Comparison of ENCODE assay signal across 24 mouse cellular contexts in genomic region chr9:20966747-20967146, GRCm38 (mm10). TPM values are rescaled to one million over a fixed set of nuclear protein-coding genes. Genes with fewer than 3 reads are reported as not detected.
DNase-seq lines count a peak whose midpoint lies in the region; ATAC-seq lines count a peak whose summit lies in the region.
"Had no signal": no experiment of that assay in that cellular context is flagged by ENCODE, and none has a peak within 500 bp of the region (broad histone marks: within the 10 kb centered on the region; RNA-seq: fewer than 3 reads in every experiment).

No protein-coding gene starts in this region.

- no peaks in the 10 kb centered on the region for H3K9me3 ChIP-seq in forebrain, embryonic 16.5 days (ENCODE audit: control insufficient read depth, low read length)
- H3K9me3 ChIP-seq in forebrain, embryonic 15.5 days: no peaks in the 10 kb centered on the region
- no peaks in the 10 kb centered on the region for H3K9me3 ChIP-seq in midbrain, embryonic 11.5 days (ENCODE audit: control insufficient read depth, low read length)
- no peaks in the 10 kb centered on the region for H3K9me3 ChIP-seq in midbrain, embryonic 16.5 days (replicated peaks; ENCODE audit: control insufficient read depth, low read length, poor library complexity, severe bottlenecking)
- H3K9me3 ChIP-seq: forebrain, embryonic 13.5 days; heart, embryonic 13.5 days; hindbrain, embryonic 10.5 days; hindbrain, embryonic 15.5 days; kidney, embryonic 15.5 days; midbrain, embryonic 12.5 days had no signal

- no peak overlapping the region for H3K27ac ChIP-seq in forebrain, embryonic 16.5 days (ENCODE audit: low read length)
- no peak overlapping the region for H3K27ac ChIP-seq in forebrain, embryonic 15.5 days (replicated peaks)
- H3K27ac ChIP-seq in midbrain, embryonic 11.5 days (ENCODE audit: low read depth, low read length): no peak overlapping the region
- no peak overlapping the region for H3K27ac ChIP-seq in midbrain, embryonic 16.5 days (ENCODE audit: low read length)
- H3K27ac ChIP-seq: forebrain, embryonic 13.5 days; gastrocnemius, adult 2 months; heart, adult 2 months; heart, embryonic 13.5 days; hindbrain, embryonic 10.5 days; hindbrain, embryonic 15.5 days; kidney, embryonic 15.5 days; midbrain, embryonic 12.5 days had no signal

- H3K9ac ChIP-seq in forebrain, embryonic 16.5 days (replicated peaks; ENCODE audit: low read depth, low read length): 0 out of 2 replicates have a peak overlapping the region, but pooled peaks have one; percentile 12
- H3K9ac ChIP-seq in forebrain, embryonic 15.5 days (replicated peaks): no peak overlapping the region
- H3K9ac ChIP-seq in midbrain, embryonic 11.5 days (ENCODE audit: low read length): no peak overlapping the region
- H3K9ac ChIP-seq in midbrain, embryonic 16.5 days (ENCODE audit: low read depth, low read length): no peak overlapping the region
- H3K9ac ChIP-seq: forebrain, embryonic 13.5 days; heart, embryonic 13.5 days; hindbrain, embryonic 15.5 days; kidney, embryonic 15.5 days; midbrain, embryonic 12.5 days had no signal

- H3K27me3 ChIP-seq in forebrain, embryonic 16.5 days (replicated peaks; ENCODE audit: control insufficient read depth, insufficient read depth, low read length): no peaks in the 10 kb centered on the region
- no peaks in the 10 kb centered on the region for H3K27me3 ChIP-seq in forebrain, embryonic 15.5 days
- no peaks in the 10 kb centered on the region for H3K27me3 ChIP-seq in midbrain, embryonic 11.5 days (ENCODE audit: control insufficient read depth, insufficient read depth, low read length)
- H3K27me3 ChIP-seq in midbrain, embryonic 16.5 days (ENCODE audit: control insufficient read depth, insufficient read depth, low read depth, low read length): no peaks in the 10 kb centered on the region
- H3K27me3 ChIP-seq: forebrain, embryonic 13.5 days; heart, embryonic 13.5 days; hindbrain, embryonic 15.5 days; kidney, embryonic 15.5 days; midbrain, embryonic 12.5 days; Patski had no signal

- no peaks in the 10 kb centered on the region for H3K36me3 ChIP-seq in forebrain, embryonic 16.5 days (ENCODE audit: control insufficient read depth, insufficient read depth)
- no peaks in the 10 kb centered on the region; the same call in 1 of the 2 replicates for H3K36me3 ChIP-seq in forebrain, embryonic 15.5 days
- no peaks in the 10 kb centered on the region for H3K36me3 ChIP-seq in midbrain, embryonic 11.5 days (ENCODE audit: control insufficient read depth, insufficient read depth, low read length)
- H3K36me3 ChIP-seq in midbrain, embryonic 16.5 days (ENCODE audit: control insufficient read depth, insufficient read depth, low read length): no peaks in the 10 kb centered on the region

- peak; percentile 2 for DNase-seq in midbrain, embryonic 11.5 days (ENCODE audit: low spot score, missing footprints)
- DNase-seq in testis, postnatal 10 days (ENCODE audit: low spot score): no peak
- no peak for DNase-seq in spleen, adult 18-20 months
- DNase-seq: adrenal gland, postnatal 25 days; cerebellum, adult 8-10 months; cerebellum, postnatal 25 days; gastrocnemius, adult 2 months; gastrocnemius, postnatal 36 days; heart, adult 2 months; heart, postnatal 10 days; kidney, adult 18-20 months; kidney, postnatal 25 days; lung, postnatal 4 days had no signal

- H3K4me3 ChIP-seq in forebrain, embryonic 16.5 days (replicated peaks; ENCODE audit: low read length): no peak overlapping the region
- H3K4me3 ChIP-seq in forebrain, embryonic 15.5 days: no peak overlapping the region
- no peak overlapping the region for H3K4me3 ChIP-seq in midbrain, embryonic 11.5 days (ENCODE audit: low read depth, low read length)
- H3K4me3 ChIP-seq in midbrain, embryonic 16.5 days (ENCODE audit: low read depth, low read length): no peak overlapping the region
- H3K4me3 ChIP-seq: forebrain, embryonic 13.5 days; gastrocnemius, adult 2 months; heart, adult 2 months; heart, embryonic 13.5 days; hindbrain, embryonic 10.5 days; hindbrain, embryonic 15.5 days; kidney, embryonic 15.5 days; midbrain, embryonic 12.5 days had no signal

- ATAC-seq in forebrain, embryonic 16.5 days: no peak
- no peak for ATAC-seq in forebrain, embryonic 15.5 days (replicated peaks)
- ATAC-seq in midbrain, embryonic 11.5 days (ENCODE audit: low FRiP score): no peak
- no peak for ATAC-seq in midbrain, embryonic 16.5 days
- peak; percentile 60 for ATAC-seq in megakaryocyte, adult 5-6 weeks (ENCODE audit: poor library complexity, severe bottlenecking)
- ATAC-seq: forebrain, embryonic 13.5 days; Patski had no signal

- H3K4me1 ChIP-seq in forebrain, embryonic 16.5 days (replicated peaks; ENCODE audit: control insufficient read depth, insufficient read depth, low read length): no peaks in the 10 kb centered on the region
- H3K4me1 ChIP-seq in forebrain, embryonic 15.5 days: no peaks in the 10 kb centered on the region
- H3K4me1 ChIP-seq in midbrain, embryonic 11.5 days (ENCODE audit: control insufficient read depth, insufficient read depth, low read length): no peaks in the 10 kb centered on the region
- no peaks in the 10 kb centered on the region for H3K4me1 ChIP-seq in midbrain, embryonic 16.5 days (ENCODE audit: control insufficient read depth, insufficient read depth, low read length)
- H3K4me1 ChIP-seq: forebrain, embryonic 13.5 days; hindbrain, embryonic 15.5 days had no signal

- 83% methylated on average over 5 of the region's 5 CpGs for WGBS in forebrain, embryonic 16.5 days
- 79% methylated on average over 5 of the region's 5 CpGs for WGBS in forebrain, embryonic 15.5 days
- WGBS in midbrain, embryonic 11.5 days: 78% methylated on average over 5 of the region's 5 CpGs
- WGBS in midbrain, embryonic 16.5 days: 77% methylated on average over 5 of the region's 5 CpGs

- H3K4me2 ChIP-seq in forebrain, embryonic 16.5 days (ENCODE audit: low read length): no peak overlapping the region
- no peak overlapping the region for H3K4me2 ChIP-seq in forebrain, embryonic 15.5 days (replicated peaks)
- no peak overlapping the region for H3K4me2 ChIP-seq in midbrain, embryonic 11.5 days
- no peak overlapping the region for H3K4me2 ChIP-seq in midbrain, embryonic 16.5 days (ENCODE audit: low read length)
- H3K4me2 ChIP-seq: forebrain, embryonic 13.5 days; heart, embryonic 13.5 days; hindbrain, embryonic 15.5 days; kidney, embryonic 15.5 days; midbrain, embryonic 12.5 days had no signal

RNA-seq across cellular contexts. Expression of gene Dnmt1, which starts 7.1 kb away (rescaled TPM):
- 85.3 and 88.9 TPM in 2 replicates for polyA plus RNA-seq in forebrain, embryonic 16.5 days (2015; fragmentation: Nextera tagmentation; extraction: Ambion mirVana)
- polyA plus RNA-seq in forebrain, embryonic 15.5 days (2015; fragmentation: Nextera tagmentation; extraction: Ambion mirVana): 80.0 and 84.6 TPM in 2 replicates
- 67.4 and 73.3 TPM in 2 replicates for polyA plus RNA-seq in midbrain, embryonic 11.5 days (2014; fragmentation: Nextera tagmentation; extraction: Ambion mirVana)
- 67.7 and 71.7 TPM in 2 replicates for polyA plus RNA-seq in midbrain, embryonic 16.5 days (2015; fragmentation: Nextera tagmentation; extraction: Ambion mirVana)
- 85.4 and 89.6 TPM in 2 replicates for total RNA-seq in megakaryocyte, adult 5-6 weeks (2015)
- total RNA-seq in megakaryocyte, adult 5-6 weeks (2017): 165 and 171 TPM in 2 replicates

RNA-seq across cellular contexts. Expression of gene S1pr2, which starts 9.8 kb away (rescaled TPM):
- polyA plus RNA-seq in forebrain, embryonic 16.5 days (2015; fragmentation: Nextera tagmentation; extraction: Ambion mirVana): 7.5 and 7.7 TPM in 2 replicates
- 6.9 and 7.5 TPM in 2 replicates for polyA plus RNA-seq in forebrain, embryonic 15.5 days (2015; fragmentation: Nextera tagmentation; extraction: Ambion mirVana)
- polyA plus RNA-seq in midbrain, embryonic 11.5 days (2014; fragmentation: Nextera tagmentation; extraction: Ambion mirVana): 18.1 and 20.1 TPM in 2 replicates
- 9.7 and 10.3 TPM in 2 replicates for polyA plus RNA-seq in midbrain, embryonic 16.5 days (2015; fragmentation: Nextera tagmentation; extraction: Ambion mirVana)
- 7.5 and 8.9 TPM in 2 replicates for total RNA-seq in megakaryocyte, adult 5-6 weeks (2015)
- total RNA-seq in megakaryocyte, adult 5-6 weeks (2017): 2.8 and 3.0 TPM in 2 replicates

RNA-seq across cellular contexts. Expression of gene Mrpl4, which starts 35.8 kb away (rescaled TPM):
- 109 and 113 TPM in 2 replicates for polyA plus RNA-seq in forebrain, embryonic 16.5 days (2015; fragmentation: Nextera tagmentation; extraction: Ambion mirVana)
- polyA plus RNA-seq in forebrain, embryonic 15.5 days (2015; fragmentation: Nextera tagmentation; extraction: Ambion mirVana): 112 and 115 TPM in 2 replicates
- polyA plus RNA-seq in midbrain, embryonic 11.5 days (2014; fragmentation: Nextera tagmentation; extraction: Ambion mirVana): 120 and 121 TPM in 2 replicates
- 101 and 104 TPM in 2 replicates for polyA plus RNA-seq in midbrain, embryonic 16.5 days (2015; fragmentation: Nextera tagmentation; extraction: Ambion mirVana)
- total RNA-seq in megakaryocyte, adult 5-6 weeks (2015): 47.3 and 63.6 TPM in 2 replicates
- 44.5 and 50.3 TPM in 2 replicates for total RNA-seq in megakaryocyte, adult 5-6 weeks (2017)

RNA-seq across cellular contexts. Expression of gene Icam1, which starts 49.0 kb away (rescaled TPM):
- 3.3 and 4.5 TPM in 2 replicates for polyA plus RNA-seq in forebrain, embryonic 16.5 days (2015; fragmentation: Nextera tagmentation; extraction: Ambion mirVana)
- 2.8 and 3.0 TPM in 2 replicates for polyA plus RNA-seq in forebrain, embryonic 15.5 days (2015; fragmentation: Nextera tagmentation; extraction: Ambion mirVana)
- 3.9 and 4.0 TPM in 2 replicates for polyA plus RNA-seq in midbrain, embryonic 11.5 days (2014; fragmentation: Nextera tagmentation; extraction: Ambion mirVana)
- polyA plus RNA-seq in midbrain, embryonic 16.5 days (2015; fragmentation: Nextera tagmentation; extraction: Ambion mirVana): 3.0 and 3.1 TPM in 2 replicates
- total RNA-seq in megakaryocyte, adult 5-6 weeks (2015): 9.6 and 15.3 TPM in 2 replicates
- 19.5 and 20.5 TPM in 2 replicates for total RNA-seq in megakaryocyte, adult 5-6 weeks (2017)
